Mouse (Mus musculus) cortical plate, adult 2 months (tissue): ENCODE results near the gene Hspg2.

Experiments used
- CTCF ChIP-seq: fragments of 200-500 bp; IDR thresholded peaks from 2 replicates; pipeline ENCODE4 v1.5.1; 2011; ENCODE audit warnings: mild to moderate bottlenecking, control low read depth, low read length; ENCODE audit not compliant: insufficient read depth; ENCODE audit errors: extremely low read depth
- POLR2A ChIP-seq: fragments of 200-500 bp; IDR thresholded peaks from 2 replicates; pipeline ENCODE4 v1.6.1; 2011; ENCODE audit warnings: mild to moderate bottlenecking, low read length, control low read depth; ENCODE audit not compliant: insufficient read depth; ENCODE audit errors: extremely low read depth

DNA sequence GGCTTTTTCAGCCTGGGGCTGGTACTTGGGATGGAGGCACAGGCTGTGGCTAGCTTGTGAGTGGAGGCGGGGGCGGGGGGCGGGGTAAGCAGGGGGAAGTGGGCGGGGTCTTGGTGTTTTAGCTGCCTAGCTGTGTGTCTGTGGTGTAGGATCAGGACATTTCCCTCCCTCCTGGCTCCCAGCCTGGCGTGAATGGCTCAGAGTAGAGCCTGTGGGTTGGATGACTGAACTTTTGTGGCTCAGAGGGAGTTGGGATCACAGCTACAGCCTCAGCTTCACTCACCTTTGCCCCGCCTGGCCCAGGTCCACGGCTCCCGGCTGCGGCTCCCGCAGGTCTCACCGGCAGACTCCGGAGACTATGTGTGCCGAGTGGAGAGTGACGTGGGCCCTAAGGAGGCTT lies 71.8 kb downstream of the Hspg2 start:
- no peak for TF ChIP-seq CTCF
- no peak for TF ChIP-seq POLR2A
